Mouse (Mus musculus) midbrain, postnatal 0 days (tissue): Measurements from ENCODE around the gene Slc22a14. TPM values are rescaled to one million over a fixed set of nuclear protein-coding genes. Genes with fewer than 3 reads are reported as not detected.

Source experiments
- ATAC-seq: fragments of 200-750 bp; cut with Nextera tagmentation; 2 replicates; pipeline ENCODE4 v1.8.0; 2017; ENCODE audit warnings: moderate number of reproducible peaks, mild to moderate bottlenecking, moderate TSS enrichment, moderate library complexity; ENCODE audit not compliant: low FRiP score
- DNase-seq: peaks from one replicate; pipeline ENCODE4 v3.0.0-alpha.2; 2015; ENCODE audit warnings: low spot score
- H3K27ac ChIP-seq: fragments of 300-500 bp; sonication (generic); 2 replicates; pipeline ENCODE4 v1.5.1; 2014; ENCODE audit warnings: low read depth, mild to moderate bottlenecking, low read length, mixed read lengths
- H3K27me3 ChIP-seq: fragments of 300-500 bp; sonication (generic); 2 replicates; pipeline ENCODE4 v1.6.1; 2014; ENCODE audit warnings: low read length, control low read depth, mixed read lengths; ENCODE audit not compliant: insufficient read depth
- H3K36me3 ChIP-seq: fragments of 300-500 bp; sonication (generic); 2 replicates; pipeline ENCODE4 v1.6.1; 2014; ENCODE audit warnings: low read length, control low read depth, mixed read lengths; ENCODE audit not compliant: insufficient read depth
- H3K4me1 ChIP-seq: fragments of 300-500 bp; sonication (generic); 2 replicates; pipeline ENCODE4 v1.6.1; 2014; ENCODE audit warnings: mild to moderate bottlenecking, control low read depth, antibody characterized with exemption, low read length, mixed read lengths; ENCODE audit not compliant: insufficient read depth
- H3K4me2 ChIP-seq: fragments of 300-500 bp; sonication (generic); 2 replicates; pipeline ENCODE4 v1.6.1; 2014; ENCODE audit warnings: low read depth, mild to moderate bottlenecking, low read length, mixed read lengths; ENCODE audit not compliant: poor library complexity, severe bottlenecking
- H3K4me3 ChIP-seq: fragments of 300-500 bp; sonication (generic); 2 replicates; pipeline ENCODE4 v1.5.1; 2014; ENCODE audit warnings: low read depth, mild to moderate bottlenecking, low read length, moderate library complexity
- H3K9ac ChIP-seq: fragments of 300-500 bp; sonication (generic); replicated peaks from 2 replicates; pipeline ENCODE4 v1.6.1; 2014; ENCODE audit warnings: mild to moderate bottlenecking, low read length, moderate library complexity, mixed read lengths; ENCODE audit not compliant: poor library complexity, severe bottlenecking
- H3K9me3 ChIP-seq: fragments of 300-500 bp; sonication (generic); 2 replicates; pipeline ENCODE4 v1.6.1; 2016; ENCODE audit warnings: low read length, control low read depth
- CTCF ChIP-seq: IDR thresholded peaks from 2 replicates; pipeline ENCODE4 v1.5.1; 2016; ENCODE audit warnings: antibody characterized with exemption, mild to moderate bottlenecking
- WGBS: fragments of 180-500 bp; shearing (Covaris S2); extraction: QIAGEN DNeasy Blood & Tissue Kit; methylation state at CpG from one replicate; pipeline ENCODE4 v1.1.7; 2014; 5-methylcytosine and 5-hydroxymethylcytosine counted together
- polyA plus RNA-seq: library from polyadenylated mRNA; unstranded; fragments of >200 nt; fragmentation: Nextera tagmentation; extraction: Ambion mirVana; gene quantifications from 2 replicates; pipeline ENCODE4 v1.2.1, GENCODE M21; 2015
- total RNA-seq: library from RNA; depleted of rRNA; stranded (reverse); fragments of >200 nt; gene quantifications from 2 replicates; pipeline ENCODE4 v1.2.3, GENCODE M21; 2014

Gene Slc22a14
- total and polyA plus RNA-seq, 2 experiments from 2014 or later, result not detected

DNA sequence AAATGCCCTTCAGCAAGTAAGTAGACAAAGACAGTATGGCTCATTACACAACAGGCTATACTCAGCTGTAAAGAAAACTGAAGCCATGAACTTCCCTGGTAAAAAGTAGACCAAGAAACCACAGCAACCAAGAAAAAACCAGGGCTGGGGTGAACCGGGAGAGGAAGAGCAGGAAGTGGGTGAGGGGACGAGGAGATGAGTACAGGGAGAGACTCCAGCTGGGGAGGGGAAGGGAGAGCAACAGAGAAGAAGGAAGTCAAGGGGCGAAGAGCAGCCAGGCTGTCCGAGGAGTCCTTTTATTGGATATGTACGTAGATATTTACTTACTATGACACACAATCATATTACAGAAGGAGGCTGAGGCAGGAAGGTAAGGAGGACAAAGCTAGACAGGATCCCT is 117.4 kb downstream of the Slc22a14 start:
- DNase-seq (no peak), ATAC-seq (no peak)
- H3K36me3 ChIP-seq, result peaks cover 16% of the 10 kb centered on the region
- no peak for TF ChIP-seq CTCF
- 89% methylated on average over 5 of the region's 5 CpGs for WGBS
- H3K9ac ChIP-seq, result no peak overlapping the region
- no peak overlapping the region for H3K4me2 ChIP-seq
- H3K27me3 ChIP-seq, result no peaks in the 10 kb centered on the region
- H3K4me1 ChIP-seq, result no peaks in the 10 kb centered on the region
- no peak overlapping the region for H3K27ac ChIP-seq
- no peak overlapping the region for H3K4me3 ChIP-seq
- no peaks in the 10 kb centered on the region for H3K9me3 ChIP-seq

DNA sequence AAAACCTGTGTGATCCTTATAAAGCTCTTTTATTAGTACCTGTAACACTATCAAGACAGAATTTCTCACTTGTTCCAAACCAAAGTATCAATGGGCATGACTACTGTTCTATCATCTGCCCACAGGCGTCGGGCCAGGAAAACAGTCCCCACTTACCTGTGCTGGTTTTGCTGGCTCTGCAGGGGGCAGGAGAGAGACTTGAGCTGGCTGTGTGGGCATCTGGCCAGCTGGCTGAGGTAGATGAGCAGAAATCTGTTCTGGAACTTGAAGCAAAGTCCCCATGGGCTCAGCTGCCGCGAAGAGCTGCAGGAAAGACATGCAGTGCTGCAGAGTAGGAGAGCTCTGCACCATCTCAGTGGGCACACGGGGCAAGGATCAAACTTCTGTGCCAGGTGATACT is 118.5 kb downstream of the Slc22a14 start:
- ATAC-seq (no peak), DNase-seq (peak; percentile 9)
- Histone ChIP-seq H3K27ac (no peak overlapping the region), H3K9ac (no peak overlapping the region), H3K27me3 (no peaks in the 10 kb centered on the region), H3K36me3 (peaks cover 24% of the 10 kb centered on the region), H3K4me2 (no peak overlapping the region), H3K4me3 (no peak overlapping the region), H3K4me1 (no peaks in the 10 kb centered on the region), H3K9me3 (no peaks in the 10 kb centered on the region)
- 85% methylated on average over 5 of the region's 5 CpGs for WGBS
- no peak for TF ChIP-seq CTCF

DNA sequence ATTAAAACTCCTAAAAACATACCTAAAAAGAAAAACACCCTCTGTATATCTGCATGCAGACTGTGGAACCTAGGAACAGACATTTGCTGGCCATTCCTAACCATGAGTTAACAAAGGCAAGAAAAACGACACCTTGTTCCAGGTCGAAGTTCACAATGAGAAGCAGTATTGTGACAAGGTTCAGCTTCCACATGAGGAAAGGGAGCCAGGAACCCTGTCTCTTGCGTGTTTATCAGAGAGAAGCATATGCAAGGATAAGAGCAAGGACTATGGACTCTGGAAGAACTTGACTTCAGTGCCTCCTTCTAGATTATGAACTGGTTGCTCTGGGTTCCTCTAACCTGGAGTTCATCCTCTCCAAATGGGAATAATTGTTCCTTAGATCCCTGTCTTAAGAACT is 121.4 kb downstream of the Slc22a14 start:
- Histone ChIP-seq H3K4me2 (no peak overlapping the region), H3K27ac (no peak overlapping the region), H3K9me3 (no peaks in the 10 kb centered on the region), H3K36me3 (peaks cover 39% of the 10 kb centered on the region), H3K27me3 (no peaks in the 10 kb centered on the region), H3K4me1 (no peaks in the 10 kb centered on the region), H3K9ac (no peak overlapping the region), H3K4me3 (no peak overlapping the region)
- no peak for TF ChIP-seq CTCF
- ATAC-seq, result no peak
- WGBS, result 93% methylated on average over 3 of the region's 3 CpGs
- no peak for DNase-seq

DNA sequence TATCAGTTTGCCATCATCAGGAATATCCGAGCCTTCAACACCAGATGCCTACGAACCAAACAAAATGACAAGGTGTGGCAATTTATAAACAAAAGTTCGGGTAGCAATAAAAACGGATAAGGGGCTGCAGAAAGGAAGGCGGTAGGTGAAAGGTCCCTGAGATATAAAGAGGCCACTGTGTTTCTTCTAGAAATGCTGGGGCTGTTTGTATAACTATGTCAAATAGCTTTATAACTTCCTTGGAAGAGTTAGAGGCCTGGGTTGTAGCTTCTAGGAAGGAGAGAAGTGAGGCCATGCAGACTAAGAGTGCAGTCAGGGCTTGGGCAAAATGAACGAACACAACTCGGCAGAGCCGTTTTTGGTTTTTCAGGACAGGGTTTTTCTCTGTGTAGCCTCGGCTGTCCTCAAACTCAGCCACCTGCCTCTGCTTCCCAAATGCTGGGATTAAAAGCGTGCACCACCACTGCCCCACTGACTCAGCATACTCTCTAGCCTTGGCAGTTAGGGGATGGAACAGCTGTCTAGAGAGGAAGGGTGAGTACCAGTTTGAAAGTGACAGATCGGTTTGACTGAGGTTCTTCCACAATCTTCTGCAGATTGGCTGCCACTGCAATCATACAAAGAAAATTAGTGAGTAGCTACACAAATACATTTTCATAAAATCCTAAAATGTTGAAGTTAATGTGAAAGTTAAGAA is 124.0 kb downstream of the Slc22a14 start:
- WGBS, result 92% methylated on average over 11 of the region's 11 CpGs
- ATAC-seq, result no peak

DNA sequence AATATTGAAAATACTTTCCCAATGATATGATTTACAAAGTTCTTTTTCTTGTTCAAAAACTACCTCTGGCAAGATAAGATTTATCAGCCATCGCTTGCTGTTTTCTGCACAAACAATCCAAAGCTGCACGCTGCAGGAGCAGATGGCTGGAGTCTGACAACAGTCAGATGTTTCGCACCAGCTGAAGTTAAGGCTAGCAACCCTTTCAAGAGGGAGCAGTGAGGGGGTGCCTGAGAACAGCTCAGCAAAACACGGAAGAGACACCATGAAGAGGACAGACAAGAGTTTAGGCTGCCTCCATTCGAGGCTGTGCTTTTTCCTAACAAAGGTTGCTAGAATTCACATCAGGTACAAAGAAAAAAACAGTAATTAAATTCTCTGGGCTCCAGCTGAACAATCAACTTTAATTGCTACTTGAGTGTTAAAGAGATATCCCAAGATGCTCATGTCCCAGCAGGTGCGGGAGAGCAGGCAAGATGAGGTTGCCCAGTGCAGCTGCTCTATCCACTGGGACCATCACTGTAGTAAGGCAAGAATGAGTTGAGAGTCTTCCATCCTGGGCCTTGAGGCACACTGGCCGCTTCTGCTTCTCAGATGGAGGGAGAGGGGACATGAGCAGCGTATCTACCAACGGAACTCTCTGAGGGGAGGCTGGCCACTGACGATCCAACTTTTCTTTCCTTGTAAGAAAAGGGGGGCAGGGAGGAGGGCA is 124.9 kb downstream of the Slc22a14 start:
- no peak overlapping the region for H3K9ac ChIP-seq
- H3K27ac ChIP-seq, result no peak overlapping the region
- peaks cover 41% of the 10 kb centered on the region for H3K36me3 ChIP-seq
- no peak overlapping the region for H3K4me2 ChIP-seq
- DNase-seq, result peak; percentile 3
- 87% methylated on average over 10 of the region's 10 CpGs for WGBS
- H3K9me3 ChIP-seq, result no peaks in the 10 kb centered on the region
- H3K4me3 ChIP-seq, result no peak overlapping the region
- ATAC-seq, result no peak
- TF ChIP-seq CTCF, result no peak
- no peaks in the 10 kb centered on the region for H3K4me1 ChIP-seq
- H3K27me3 ChIP-seq, result no peaks in the 10 kb centered on the region

More for the DNA sequence above, 124.0 kb downstream of the Slc22a14 start:
- H3K9ac ChIP-seq, result no peak overlapping the region
- no peaks in the 10 kb centered on the region for H3K27me3 ChIP-seq
- peaks cover 41% of the 10 kb centered on the region for H3K36me3 ChIP-seq
- H3K4me3 ChIP-seq, result no peak overlapping the region
- no peaks in the 10 kb centered on the region for H3K4me1 ChIP-seq
- no peak overlapping the region for H3K4me2 ChIP-seq
- H3K9me3 ChIP-seq, result no peaks in the 10 kb centered on the region
- no peak for TF ChIP-seq CTCF
- DNase-seq, result no peak
- no peak overlapping the region for H3K27ac ChIP-seq

DNA sequence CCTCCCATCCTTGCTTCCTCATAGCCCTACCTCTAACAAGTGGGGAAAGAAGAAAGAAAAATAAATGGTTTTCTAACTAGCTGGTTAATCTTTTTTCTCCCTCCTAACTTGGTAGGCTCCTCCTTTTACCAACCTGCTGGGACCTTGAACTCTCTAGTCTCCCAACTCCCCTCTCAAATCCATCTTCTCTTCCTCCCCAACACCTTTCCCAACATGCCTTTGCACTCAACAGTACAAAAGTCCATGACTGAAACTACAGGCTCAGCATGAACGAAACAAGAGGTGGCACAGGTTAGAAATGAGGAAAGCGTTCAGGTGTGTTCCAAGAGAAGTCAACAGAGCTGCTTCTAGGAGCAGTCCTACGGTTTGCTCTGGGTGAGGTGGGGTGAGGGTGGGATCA is 126.1 kb downstream of the Slc22a14 start:
- H3K4me1 ChIP-seq, result no peaks in the 10 kb centered on the region
- no peak overlapping the region for H3K9ac ChIP-seq
- no peaks in the 10 kb centered on the region for H3K9me3 ChIP-seq
- DNase-seq (no peak), ATAC-seq (no peak)
- H3K27me3 ChIP-seq, result no peaks in the 10 kb centered on the region
- H3K4me2 ChIP-seq, result no peak overlapping the region
- 96% methylated on average over 3 of the region's 3 CpGs for WGBS
- H3K4me3 ChIP-seq, result no peak overlapping the region
- H3K36me3 ChIP-seq, result peaks cover 38% of the 10 kb centered on the region; the same call in 1 of the 2 replicates
- no peak for TF ChIP-seq CTCF
- no peak overlapping the region for H3K27ac ChIP-seq
